Mouse (Mus musculus): Measurements from ENCODE around the gene Erc2. TPM values are rescaled to one million over a fixed set of nuclear protein-coding genes. Genes with fewer than 3 reads are reported as not detected.
A peak's percentile ranks its signal among the peaks of the same experiment; 100 is the strongest.

Gene Erc2
- total RNA-seq, 2 experiments from 2014 or later: 198 to 199 TPM

DNA sequence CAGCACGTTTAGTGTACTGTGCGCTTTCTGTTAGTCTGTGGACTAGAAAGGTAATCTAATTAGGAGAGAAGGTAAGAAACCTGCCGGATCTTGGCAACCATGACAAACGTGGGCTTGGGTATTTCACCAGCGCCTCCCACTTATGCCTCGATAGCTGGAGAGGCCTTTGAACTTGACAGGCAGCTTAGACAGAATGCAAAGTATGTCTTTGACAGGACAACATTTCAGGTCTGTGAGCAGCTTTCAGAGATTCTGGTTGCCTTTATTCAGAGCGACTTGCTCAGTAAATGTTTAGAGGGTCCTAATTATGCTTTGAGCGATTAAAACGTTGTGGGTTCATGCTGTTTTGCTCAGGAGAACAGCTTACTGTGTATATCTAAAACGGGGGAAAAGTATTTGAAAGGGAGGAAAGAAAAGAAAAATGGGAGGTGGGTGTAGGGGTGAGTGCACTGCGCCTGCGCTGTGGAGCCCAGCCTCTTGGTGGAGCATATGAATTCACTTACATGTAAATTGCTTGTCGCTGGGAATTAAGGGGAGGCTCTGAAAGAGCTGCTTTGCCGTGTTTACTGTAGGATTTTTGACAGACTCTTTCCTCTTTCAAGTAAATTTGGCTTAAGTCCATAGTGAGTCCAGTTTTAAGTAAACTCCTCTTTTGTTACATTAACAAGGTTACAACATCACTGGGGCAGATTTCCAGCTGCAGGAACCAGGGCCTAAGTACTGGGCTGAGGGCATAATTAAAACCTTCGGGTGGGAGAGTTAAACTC is 542.6 kb downstream of the Erc2 start:
- DNase-seq (ENCODE audit: low spot score in 2 of 2): peak in 1 of 2 experiments; percentile 29

DNA sequence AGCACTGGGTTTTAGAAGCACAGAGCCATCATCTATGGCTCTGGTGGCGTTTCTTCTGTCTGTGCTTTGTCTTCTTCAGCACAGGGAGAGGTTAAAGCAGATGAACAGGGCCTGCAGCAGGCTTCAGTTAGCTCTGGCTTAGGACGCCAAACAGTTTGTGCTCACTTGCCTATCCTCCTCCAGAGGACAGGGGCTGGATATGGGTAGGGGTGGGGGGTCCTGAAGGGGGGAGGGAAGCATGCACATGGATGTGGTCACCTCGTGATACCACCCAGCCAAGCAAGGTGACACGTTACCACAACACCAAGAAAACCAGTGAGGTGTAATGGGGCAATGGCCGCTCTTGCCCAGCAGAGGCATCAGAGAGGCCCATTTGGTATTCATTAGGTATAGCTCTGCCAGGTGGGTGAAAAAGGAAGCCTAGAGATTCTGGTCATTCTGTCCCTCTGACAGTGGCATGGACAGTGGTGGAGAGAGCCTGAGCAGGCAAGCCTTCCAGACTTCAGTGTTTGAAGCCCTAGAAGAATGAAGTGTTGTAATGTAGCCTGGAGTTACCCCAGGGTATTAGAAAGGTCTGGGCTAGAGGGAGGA is 543.5 kb downstream of the Erc2 start:
- no peak for DNase-seq (ENCODE audit: low spot score in 2 of 2)

DNA sequence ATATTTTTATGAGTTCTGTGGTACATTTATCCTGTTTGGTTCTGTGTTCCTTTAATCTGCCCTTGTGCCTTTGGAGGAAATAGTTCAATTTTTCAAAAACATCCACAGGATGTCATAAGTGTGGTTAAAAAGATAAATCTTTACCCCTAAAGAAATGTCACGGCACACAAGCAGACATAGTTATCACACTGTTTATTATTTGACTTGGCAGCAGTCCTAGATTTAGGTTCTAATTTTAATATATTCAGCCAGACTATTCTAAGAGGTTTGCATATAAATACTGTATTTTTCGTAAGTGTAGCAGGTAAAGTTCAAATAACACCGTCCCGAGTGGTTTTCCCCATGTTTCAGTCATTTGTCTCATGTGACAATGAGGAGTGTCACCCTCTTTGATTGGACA is 548.5 kb downstream of the Erc2 start:
- no peak for DNase-seq (ENCODE audit: low spot score in 2 of 2)

DNA sequence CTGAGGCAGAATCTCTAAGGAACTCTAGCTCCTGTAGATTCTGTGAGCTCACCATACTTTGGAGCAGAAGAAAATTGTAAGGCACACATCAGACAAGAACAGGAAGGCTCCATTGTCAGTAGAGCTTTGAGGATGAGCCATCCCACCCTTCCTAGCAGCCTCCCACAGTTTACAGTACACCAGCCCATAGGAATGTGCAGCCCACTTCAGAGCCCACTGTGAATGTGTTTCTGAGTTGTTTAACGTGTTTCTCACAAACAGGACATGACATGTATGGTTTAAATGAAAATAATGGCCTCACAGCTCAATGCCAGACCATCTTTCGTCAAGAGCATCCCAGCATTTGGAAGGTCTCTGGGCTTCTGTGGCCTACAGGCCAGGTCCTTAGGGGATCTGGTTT is 549.1 kb downstream of the Erc2 start:
- no peak for DNase-seq (ENCODE audit: low spot score in 2 of 2)

DNA sequence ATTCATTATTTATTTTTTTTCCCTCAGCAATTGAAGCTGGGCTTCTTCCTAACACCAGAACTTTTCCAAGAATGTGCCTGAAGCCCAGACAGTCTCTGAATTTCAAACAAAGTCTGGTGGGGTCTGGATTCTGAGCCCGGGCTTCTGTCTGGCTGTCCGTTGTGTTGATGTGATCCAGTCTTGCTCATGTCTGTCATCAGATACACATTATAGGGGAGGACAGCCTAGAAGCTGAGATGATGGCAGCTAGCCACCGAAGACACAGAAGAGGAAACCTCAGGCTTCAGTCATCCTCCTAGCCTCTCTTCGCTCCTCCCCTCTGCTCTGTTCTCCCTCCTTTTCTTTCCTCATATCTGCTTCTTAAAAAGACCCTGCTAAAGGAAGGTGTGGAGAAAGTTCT is 551.5 kb downstream of the Erc2 start:
- no peak for DNase-seq (ENCODE audit: low spot score in 2 of 2)

DNA sequence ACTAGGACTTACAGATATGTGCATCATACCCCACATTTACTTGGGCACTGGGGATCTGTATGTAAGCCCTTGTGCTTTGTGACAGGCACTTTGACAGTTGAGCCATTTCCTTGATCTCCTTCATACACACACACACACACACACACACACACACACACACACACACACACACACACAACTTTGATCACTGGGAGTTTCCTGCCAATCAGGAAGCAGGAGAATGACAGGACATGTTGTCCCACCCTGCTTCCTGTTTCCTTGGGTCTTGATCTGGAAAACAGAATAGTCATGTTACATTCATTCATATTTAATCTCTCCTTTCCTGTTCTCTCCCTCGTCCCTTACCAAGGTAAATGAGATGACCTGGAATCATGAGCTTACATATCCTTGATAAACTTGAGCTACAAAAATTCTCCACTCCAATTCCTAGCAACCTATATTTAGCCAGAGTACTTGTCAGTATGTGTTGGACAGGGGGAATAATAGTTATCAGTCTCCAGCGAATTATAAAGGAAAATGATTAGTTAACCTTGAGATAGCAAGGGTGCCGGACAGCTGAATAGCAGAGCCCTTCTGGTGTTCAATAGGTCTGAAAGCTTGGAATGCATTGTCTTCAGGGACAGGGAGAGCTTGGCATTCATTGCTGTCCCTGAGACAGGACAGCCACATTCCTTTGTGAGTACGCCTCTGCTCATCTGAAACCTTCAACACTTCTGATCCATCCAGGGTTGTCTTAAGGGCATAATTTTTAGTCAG is 559.0 kb downstream of the Erc2 start:
- DNase-seq (ENCODE audit: low spot score in 2 of 2): no peak

DNA sequence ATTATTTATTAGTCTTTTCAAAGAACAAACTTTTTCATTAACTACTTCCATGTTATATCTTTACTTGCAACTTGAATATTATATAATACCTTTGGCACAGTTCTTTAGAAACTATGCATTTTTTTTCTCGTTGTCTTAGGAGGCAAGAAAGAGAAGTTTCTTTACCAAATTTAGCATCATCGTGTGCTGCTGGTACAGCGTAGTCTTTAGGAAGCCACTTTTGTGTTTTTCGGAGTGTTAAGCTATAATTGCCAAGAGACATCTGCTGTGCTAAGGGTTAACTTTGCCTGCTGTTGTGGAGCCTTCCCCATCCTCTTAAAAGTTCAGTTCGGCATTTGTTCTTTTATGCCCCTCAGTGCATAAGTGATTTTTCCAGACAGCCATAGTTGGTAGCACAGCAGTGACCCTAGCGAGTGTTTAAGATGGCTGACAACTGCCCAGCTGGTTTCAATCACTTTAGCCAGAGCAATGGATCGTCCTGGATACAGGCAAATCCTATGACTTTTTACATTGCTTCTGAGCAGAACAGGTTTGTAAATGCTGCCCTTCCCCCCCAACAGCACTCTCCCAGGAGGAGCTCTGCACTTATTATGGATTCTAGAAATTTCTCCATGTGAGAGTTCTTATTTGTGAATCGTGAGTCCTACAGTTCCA is 570.6 kb downstream of the Erc2 start:
- DNase-seq (ENCODE audit: low spot score in 2 of 2): no peak

DNA sequence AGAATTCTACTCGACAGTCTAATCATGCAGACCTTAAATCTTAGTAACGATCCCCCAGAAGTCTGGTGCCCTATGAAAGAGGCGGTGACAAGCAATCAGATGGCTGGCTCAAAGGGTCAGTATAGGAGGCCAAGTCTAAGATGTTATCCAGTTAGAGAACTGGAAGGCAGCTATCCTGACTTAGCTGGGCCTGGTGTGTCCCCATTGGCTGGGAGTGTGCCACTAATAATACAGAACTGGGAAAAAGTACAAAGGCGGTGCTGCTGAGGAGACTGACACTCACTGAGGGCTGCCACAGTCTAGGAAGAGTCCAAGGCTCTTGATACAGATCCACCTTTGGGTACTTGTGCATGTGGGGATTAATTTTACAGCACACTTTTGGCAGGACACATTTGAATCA is 581.6 kb downstream of the Erc2 start:
- no peak for DNase-seq (ENCODE audit: low spot score in 2 of 2)

DNA sequence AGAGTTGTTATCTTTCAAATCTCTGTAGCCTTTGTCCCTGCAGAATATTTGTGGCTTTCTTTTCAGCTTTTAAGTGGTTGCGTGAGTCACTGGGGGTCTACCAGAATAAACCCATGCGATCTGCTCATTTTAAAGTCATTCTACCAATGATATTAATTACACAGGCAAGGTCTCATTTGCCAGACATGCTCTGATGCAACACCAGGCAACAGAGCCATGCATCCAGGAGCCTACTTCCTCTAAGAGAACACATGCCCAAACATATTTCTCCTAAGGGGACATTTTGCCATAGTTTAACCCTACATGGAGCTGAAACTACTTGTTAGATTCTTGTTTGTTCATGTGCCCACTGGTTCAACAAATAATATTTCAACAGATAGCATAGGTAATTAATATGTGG is 584.1 kb downstream of the Erc2 start:
- no peak for DNase-seq (ENCODE audit: low spot score in 2 of 2)

DNA sequence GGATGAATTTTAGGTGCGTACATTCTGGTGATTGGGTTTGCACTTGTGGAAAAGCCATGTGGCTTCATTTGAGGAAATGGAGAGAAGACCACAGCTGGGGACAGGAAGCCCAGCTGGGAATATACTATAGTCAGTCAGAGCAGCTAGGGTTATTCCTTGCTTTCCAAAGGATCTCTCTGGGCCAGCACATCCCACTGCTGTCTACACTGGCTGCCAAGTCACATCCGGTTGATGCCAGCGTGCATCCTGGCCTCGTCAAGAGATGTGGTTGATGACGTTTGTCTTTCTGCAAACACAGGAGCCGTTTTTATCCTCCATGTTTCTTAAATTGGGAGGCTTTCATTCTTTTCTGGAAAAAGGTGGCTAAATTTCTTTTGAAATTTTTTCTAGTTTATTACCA is 603.3 kb downstream of the Erc2 start:
- DNase-seq (ENCODE audit: low spot score in 2 of 2): no peak

DNA sequence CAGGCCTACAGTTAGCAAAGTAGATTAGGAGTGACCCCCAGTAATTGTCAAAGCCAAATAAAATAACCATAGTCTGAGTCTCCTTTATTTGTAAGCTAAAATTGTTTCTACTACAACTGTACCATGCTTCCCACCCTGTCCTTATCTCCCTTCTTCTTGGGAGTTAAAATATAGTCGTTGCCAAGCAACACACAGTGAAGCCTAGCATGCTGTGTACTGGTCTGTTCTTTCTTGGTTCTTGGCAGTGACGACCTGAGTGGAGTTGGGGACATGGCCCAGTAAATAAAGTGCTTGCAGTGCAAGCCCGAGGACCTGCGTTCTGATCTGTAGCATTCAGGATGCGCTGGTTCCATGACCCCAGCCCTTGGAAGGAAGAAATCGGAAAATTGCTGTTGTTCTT is 608.3 kb downstream of the Erc2 start:
- no peak for DNase-seq (ENCODE audit: low spot score in 2 of 2)

DNA sequence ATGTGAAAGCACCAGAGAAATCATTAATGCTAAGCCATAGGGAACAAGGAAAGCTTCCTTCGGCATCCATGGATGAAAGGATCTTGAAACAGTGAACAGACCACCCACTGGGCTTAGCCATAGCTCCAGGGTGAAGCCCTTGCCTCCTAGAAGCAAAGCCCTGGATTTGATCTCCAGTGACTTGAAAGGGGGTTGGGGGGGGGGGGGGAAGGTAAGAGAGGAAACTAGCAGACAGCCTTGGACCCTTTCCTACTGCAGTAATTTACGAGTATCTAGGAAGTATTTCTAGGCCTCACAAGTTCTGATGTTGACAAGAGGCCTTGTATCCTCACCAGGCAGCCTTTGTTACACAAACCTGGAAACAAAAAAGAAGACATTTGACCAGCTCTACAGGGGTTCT is 609.0 kb downstream of the Erc2 start:
- DNase-seq (ENCODE audit: low spot score in 2 of 2): no peak

DNA sequence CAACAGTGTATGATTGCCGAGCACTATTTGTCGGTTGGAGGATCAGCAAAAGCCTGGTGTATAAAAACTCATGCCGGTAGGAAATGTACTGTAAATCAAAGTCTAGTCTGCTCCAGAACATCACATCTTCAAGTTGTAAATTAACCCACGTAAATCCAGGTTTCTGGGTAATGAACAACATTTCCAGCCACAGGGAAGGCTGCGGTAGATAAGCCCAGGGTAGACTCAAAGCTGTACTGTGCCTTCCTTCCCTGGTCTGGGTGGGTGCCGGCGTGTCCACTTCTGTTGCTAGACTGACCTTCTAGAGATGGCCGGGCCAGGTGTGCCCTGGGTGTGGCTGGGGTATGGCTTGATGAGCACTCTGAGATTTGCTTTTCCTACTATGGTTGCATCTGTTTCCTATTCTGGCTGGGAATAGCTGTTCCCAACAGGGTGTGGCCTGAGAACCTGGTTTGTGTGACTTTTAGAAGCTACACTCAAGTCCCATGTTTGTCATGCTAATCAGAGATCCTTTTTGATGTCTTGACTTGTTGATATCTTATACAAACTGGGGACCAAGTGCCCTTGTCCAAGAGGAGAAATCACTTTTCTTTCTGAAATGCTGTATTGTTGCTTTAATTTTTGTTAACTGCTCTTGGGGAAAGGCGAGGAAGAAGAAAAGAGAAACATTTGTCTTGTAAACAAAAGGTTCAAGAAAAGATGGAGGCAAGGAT is 616.3 kb downstream of the Erc2 start:
- DNase-seq (ENCODE audit: low spot score in 2 of 2): no peak

DNA sequence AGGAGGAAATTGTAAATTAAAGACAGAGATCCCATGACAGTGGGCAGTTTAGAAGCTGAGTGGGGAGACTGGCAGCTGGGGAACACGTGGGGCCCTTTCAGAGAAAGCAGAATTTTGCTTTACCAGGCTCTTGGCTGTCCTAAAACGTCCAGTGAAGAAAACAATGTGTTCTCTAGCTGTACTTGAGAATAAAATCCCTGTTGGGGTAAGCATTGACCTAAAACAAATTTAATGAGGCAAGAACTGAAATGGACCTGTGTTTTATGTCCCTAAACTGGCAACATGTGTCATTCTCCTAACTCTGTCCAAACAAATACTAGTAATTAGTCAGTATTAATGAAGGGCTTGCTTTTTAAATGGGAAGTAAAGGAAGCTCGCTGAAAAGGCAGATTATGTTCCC is 617.9 kb downstream of the Erc2 start:
- no peak for DNase-seq (ENCODE audit: low spot score in 2 of 2)

DNA sequence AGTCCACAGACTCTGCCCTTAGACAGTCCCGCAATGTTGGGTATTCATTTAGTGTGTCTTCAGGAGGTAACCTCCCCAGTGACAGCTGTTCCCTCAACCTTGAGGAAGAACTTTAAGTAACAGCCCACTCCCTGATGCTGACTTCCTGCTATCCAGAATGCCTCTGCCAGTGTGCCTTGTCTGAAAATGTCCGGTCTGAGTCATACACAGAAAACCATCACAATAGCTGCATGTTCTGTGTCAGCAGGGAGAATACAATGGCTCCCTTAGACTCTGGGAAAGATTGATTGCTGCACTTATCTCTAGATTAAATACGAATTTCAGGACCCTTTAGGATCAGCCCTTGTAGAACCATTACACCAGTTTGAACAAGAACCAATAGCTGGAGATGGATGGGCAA is 620.5 kb downstream of the Erc2 start:
- DNase-seq (ENCODE audit: low spot score in 2 of 2): no peak

DNA sequence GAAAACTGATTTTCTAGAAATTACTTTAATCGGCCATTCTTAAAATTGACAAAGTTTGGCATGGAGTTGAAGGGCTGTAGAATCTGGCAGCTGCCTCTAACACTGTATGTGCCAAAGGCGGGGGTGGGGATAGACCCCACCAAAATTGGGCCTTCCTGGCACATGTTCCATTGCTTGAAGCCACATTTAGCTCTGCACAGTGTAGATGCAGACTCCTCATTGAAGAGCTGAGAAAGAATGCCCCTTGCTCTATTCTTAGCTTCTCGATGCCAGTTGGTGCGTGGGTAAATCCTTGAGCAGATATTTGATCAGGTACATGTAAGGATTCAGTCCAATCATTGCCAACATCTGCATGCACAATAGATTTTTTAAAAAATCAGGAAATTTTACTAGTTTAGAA is 621.2 kb downstream of the Erc2 start:
- no peak for DNase-seq (ENCODE audit: low spot score in 2 of 2)

DNA sequence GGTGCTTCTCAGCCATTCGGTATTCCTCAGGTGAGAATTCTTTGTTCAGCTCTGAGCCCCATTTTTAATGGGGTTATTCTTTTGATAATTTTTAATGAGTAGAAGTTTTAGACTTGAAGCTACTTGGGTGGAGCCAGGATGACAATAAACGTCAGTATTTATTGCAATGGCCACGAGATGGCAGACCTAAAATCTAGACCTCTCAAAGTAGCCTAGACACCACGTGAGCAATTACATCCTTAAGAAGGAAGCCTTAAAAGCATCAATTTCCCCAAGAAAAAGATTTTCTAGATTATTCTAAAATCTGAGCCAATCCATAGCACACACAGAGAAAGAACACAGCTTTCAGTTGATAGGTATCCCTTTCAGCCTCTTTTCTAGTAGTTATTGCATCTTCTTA is 640.5 kb downstream of the Erc2 start:
- DNase-seq (ENCODE audit: low spot score in 2 of 2): no peak

DNA sequence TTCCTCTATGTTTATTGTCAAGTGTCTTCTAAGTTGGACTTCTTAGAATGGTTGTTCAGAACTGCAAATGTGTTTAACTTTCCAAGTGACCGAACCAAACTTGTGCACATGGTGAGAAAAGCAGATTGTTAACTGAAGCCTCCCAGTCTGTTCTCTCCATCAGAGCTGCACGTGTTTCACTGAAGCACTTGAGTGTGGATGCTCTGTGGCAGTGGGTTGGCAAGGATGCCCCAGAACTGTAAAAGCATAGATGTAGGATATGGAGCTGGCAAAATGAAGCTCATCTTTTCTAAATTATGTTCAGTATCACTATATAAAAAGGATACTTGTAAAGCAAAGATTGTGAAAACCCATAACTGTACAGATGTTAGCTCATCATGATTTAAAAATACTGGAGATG is 645.1 kb downstream of the Erc2 start:
- DNase-seq (ENCODE audit: low spot score in 2 of 2): no peak

DNA sequence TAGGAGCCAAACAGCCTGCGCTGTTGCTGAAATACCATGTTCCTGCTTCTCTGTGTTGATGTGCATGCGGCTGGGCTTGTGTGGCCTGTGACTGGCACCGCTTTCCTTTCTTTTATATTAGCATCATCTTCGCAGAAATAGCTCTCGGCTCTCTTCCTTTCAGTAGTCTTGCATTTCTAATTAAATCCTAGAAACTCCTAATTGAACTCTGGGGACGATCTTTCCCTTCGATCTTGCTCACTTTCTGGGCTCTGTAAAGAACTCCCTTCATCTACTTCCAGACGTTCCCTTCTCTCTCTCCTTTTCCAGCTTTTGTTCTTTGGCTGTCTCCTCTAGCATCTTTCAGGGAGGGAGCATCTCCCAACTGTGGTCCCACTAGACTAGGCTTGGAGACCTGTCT is 649.6 kb downstream of the Erc2 start:
- DNase-seq (ENCODE audit: low spot score in 2 of 2): no peak

DNA sequence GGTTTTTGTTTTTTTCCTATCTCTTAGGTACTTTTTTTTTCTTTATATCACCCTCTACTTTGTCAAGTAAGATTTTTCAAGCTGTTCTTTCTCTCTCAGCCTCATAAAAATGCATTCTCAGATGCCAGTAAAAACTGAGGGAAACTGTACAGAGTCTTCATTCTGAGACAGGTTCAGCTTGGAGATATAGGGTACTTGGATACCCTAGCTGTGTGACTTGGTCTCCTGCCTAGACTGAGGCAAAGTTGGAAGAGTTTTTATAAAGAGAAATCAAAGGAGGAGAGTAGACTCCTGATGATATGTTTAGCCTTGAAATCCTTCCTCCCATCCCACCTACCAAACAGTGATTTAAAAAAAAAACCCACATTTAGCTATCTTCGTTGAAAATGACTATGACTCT is 651.4 kb downstream of the Erc2 start:
- no peak for DNase-seq (ENCODE audit: low spot score in 2 of 2)

DNA sequence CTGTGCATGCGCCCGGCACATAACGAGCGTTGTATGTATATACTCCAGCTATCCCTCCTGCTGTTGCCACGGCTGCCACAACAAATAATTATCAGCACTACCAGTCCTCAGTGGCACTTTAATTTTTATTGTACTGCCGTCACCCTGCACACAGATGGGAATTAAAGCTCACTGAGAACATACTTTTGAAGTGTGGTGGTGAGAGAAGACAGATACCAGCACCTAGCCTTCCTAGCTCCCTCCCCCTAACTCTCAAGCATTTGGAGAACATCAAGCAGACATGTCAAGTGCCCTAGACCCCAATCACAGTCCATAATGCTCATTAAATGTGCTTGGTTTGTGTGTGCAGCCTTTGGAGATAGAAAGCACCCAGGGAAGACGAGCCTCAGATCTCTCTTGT is 652.6 kb downstream of the Erc2 start:
- DNase-seq (ENCODE audit: low spot score in 2 of 2): no peak
